Mouse (Mus musculus) spleen, postnatal 4 days (tissue): ENCODE results near the gene Cd72.

Source experiments
- DNase-seq, 2 experiments: peaks; one replicate each; pipeline ENCODE4 v3.0.0; 2022; ENCODE audit warnings: low spot score in 2 of 2

The Cd72 gene

DNA sequence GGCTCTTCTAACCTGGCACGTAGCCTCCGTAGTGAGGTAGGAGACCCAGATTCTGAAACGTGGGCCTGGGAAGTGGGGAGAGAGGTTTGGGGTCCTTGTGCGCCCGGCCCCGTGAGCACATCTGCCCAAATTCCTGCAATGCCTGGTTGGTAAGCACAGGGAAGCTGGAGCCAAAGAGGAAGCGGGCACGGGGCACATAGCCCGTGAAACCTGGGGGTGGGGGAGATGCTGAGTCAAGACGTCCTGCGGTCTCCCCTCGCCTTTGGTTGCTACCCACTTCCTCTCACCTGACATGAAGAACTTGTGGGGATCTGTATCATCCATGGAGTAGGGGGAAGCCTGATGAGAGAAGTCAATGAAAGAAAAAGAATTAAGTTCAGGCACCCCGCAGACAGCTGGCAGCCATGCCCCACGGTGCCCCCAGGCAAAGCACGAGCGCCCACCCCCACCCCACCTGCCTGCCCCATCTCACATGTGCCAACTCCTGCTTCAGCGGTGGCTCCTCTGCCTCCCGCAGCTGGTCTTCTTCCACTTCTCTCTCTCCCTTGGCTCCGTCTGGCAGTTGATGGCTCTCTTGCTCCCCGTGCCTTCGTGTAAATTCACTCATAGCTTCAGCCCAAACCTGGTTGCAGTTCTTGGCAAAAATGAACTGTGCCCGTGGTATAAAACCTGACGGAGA, 26.8 kb downstream of the Cd72 start:
- DNase-seq = peak in 1 of 2 experiments; percentile 56

DNA sequence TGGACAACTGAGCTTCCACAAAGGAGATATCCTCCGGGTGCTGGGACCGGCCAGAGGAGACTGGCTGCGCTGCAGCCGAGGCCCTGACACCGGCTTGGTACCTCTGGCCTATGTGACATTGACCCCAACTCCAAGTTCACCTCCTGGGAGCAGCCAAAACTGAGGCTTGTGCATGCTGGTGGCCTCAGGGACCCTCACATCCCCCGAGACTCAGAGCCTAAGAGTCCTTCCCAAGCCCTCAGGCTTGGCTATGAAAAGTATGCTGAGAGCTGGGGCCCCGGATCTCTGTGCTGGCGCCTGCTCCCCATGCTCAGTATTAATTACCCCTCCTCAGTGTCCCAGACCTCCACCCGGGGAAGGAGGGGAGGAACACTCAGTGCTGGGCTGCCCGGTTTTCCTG, 27.9 kb downstream of the Cd72 start:
- peak in 1 of 2 experiments; percentile 57 for DNase-seq

DNA sequence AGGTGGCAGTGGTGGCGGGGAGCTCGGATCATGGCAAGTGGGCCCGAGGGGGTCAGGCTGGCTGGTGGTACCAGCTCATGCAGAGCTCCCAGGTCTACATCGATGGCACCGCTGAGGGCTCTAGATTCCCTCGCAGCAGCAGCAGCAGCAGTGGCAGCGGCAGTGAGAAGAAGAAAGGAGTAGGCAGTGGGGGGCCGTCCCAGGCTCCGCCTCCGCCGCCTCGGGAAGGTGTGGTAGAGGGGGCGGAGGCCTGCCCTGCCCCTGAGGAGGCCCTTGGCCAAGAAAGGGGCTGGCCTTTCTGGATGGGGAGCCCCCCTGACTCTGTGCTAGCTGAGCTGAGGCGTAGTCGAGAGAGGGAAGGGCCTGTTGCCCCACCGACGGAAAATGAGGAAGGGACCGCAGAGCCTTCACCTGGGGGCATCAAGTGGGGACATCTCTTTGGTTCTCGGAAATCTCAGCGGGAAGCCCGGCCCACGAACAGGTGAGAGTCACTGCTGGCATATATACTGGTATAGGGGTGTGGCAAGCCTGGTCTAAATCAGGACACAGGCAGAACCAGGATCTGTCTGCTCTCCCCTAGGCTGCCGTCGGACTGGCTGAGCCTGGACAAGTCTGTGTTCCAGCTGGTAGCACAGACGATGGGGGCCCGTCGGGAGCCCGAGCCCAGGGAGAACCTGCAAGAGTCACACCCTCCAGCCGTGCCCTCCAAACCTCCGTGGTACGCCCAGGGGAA, 28.6 kb downstream of the Cd72 start:
- no peak for DNase-seq

DNA sequence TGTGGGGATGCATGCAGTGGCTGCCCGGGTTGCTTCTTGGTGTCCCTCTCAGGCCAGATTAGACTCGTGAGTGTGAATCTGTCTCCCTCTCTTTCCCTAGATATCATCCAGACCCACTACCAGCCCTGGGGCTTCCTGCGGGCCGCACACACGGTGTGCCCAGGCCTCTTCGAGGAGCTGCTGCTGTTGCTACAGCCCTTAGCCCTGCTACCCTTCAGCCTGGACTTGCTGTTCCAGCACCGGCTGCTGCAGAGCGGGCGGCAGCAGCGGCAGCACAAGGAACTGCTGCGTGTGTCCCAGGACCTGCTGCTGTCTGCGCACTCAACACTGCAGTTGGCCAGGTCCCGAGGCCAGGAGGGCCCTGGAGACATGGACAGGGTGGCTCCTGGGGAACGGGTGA, 29.2 kb downstream of the Cd72 start:
- no peak for DNase-seq

DNA sequence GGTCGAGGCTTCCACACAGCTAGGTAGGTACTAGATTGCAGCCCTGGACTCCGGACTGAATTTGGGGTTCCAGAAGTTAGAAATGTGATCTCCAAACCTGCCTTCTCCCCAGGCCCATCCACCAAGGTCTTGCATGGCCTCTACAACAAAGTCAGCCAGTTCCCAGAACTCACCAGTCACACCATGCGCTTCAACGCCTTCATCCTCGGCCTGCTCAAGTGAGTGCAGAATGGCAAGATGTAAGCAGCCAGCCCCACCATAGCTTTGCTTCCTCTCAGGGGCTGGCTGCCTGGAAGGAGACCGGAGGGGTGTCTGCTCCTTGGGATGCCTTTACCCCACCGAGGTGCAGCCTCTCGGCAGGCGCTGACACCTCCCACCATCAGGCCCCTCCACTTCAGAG, 30.4 kb downstream of the Cd72 start:
- no peak for DNase-seq

DNA sequence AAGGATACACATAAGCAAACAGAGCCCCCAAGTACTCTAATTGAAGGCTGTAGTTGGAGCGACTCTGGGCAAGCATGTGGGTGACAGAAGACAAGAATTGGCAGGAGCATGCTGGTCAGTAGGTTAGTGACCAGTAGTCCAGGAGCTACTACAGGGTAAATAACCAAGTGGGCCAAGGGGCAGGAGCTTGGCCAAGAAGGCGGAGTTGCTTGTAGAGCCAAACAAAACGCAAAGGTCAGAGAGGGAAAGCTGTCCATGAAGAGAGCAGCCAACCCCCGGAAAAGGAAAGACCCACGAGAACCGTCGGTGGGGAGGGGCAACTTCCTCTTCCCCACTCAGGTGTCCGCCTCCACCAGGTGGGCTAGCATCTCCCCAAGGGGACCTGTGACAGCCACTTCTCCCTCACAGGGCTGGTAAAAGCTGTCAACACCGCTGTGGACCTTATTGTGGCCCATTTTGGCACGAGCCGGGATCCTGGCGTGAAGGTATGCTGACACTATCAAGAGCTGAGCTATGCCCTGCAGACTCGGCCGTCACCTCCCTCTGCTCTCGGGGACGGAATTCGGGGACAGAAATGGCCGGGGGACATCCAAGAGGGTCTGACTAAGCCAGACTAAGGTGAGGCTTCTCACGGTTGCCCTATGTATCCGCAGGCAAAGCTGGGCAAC, 31.0 kb downstream of the Cd72 start:
- no peak for DNase-seq

DNA sequence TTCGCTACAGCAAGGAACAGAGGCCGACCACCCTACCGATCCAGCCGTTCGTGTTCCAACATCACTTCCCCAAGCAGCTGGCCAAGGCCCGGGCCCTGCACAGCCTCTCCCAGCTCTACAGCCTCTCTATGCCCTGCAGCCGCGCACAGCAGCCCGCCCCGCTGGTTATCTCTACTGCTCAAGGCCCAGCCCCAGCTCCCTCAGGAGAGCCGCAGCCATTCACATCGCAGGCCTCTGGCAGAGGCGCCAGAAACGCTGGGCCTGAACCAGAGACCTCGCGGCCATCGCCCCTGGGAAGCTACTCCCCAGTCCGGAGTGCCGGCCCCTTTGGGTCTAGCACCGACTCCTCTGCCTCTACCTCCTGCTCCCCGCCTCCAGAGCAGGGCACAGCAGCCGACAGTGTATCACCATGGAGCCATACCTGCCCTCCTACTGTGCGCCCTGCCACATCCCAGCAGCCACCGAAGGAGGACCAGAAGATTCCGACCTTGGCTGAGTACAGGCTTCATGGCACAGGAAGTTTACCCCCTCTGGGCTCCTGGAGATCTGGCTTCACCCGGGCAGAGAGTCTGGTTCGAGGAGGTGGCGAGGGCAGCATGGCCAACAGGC, 32.7 kb downstream of the Cd72 start:
- no peak for DNase-seq

DNA sequence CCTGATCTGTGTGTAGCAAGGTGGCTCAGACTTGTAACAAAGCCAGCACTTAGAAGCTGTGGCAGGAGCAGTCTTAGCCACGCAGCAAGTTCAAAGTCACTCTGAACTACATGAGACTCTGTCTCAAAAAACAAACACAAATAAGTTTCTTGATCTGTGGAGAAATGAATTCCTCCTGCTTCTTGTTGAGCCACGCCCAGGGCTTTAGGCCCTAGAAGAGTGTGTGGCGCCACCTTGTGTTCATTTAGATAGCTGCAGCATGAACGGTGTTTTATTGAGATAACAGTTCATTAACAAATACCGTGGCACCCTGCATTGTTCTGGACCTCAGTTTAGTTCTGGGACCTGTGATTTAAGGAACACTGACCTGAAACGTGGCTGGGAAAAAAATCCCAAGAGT, 34.1 kb downstream of the Cd72 start:
- DNase-seq = peak; percentile 65 to 83

DNA sequence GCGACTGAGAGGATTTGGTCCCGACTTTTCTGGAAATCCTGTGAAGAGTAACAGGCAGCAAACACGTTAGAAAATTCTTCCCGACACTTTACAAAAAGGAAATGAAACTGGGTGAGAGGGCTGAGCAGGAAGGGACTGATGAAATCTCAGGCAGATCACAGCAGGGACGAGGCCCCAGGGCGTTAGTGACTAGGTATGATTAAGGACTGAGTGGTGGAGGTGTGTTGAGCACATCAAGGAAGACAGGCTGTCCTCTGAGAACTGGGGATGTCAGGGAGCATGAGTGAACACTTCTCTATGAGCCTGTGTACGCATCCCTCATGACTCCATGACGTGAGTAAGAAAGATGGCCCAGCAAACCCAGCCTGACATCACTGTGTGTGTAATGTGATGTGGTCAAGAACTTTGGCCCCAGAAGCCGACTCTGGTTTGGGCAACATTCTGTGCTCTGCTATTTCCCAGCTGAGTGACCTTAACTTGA, 34.6 kb downstream of the Cd72 start:
- DNase-seq = peak in 1 of 2 experiments; percentile 10

DNA sequence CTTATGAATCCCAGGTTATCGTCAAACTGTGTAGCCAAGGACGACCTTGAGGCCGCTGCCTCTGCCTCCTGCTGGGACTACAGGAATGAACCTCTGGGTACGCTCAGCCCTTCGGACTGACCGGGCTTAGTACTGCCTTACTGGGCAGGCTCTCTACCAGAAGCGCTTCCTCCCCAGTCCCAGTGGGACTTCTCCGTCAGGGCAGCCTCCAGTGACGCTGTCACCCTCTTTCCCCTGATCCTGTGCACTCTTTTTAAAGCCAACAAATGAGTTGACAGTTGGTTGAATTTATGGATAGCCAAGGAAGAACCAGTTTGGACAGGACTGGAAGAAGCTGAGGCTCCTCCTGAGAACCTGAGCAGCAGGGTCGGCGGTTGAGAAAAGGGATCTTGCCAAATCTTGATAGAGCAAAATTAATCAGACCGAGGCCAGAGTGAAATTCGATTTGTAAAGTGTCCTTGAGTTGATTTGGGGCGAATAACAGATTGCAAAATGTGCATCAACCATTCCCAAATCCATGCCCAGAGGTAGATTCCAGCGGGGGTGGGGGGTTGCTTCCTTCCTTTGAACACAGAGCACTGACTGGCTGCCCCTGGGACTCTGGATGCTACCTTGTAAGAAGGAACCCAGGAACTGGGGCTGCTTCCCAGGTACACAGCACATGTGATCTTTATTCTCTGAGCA, 35.3 kb downstream of the Cd72 start:
- peak in 1 of 2 experiments; percentile 10 for DNase-seq

DNA sequence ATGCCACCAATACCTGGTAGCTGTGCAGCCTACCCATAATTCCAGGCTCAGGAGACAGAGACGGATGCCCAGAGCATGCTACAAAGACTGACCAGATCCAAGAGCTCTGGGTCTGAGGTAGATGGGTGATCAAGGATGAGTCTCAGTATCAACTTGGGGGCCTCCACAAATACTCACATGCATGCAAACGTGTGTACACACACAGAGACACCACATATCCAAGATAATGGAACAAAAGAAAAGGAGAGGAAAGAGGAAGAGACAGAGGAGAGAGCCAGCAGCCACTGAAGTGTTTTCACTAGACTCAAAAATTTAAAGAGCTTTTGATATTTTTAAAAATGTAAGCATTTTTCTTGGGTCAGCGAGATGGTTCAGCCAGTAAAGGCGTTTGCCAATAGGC, 36.0 kb downstream of the Cd72 start:
- DNase-seq = no peak

DNA sequence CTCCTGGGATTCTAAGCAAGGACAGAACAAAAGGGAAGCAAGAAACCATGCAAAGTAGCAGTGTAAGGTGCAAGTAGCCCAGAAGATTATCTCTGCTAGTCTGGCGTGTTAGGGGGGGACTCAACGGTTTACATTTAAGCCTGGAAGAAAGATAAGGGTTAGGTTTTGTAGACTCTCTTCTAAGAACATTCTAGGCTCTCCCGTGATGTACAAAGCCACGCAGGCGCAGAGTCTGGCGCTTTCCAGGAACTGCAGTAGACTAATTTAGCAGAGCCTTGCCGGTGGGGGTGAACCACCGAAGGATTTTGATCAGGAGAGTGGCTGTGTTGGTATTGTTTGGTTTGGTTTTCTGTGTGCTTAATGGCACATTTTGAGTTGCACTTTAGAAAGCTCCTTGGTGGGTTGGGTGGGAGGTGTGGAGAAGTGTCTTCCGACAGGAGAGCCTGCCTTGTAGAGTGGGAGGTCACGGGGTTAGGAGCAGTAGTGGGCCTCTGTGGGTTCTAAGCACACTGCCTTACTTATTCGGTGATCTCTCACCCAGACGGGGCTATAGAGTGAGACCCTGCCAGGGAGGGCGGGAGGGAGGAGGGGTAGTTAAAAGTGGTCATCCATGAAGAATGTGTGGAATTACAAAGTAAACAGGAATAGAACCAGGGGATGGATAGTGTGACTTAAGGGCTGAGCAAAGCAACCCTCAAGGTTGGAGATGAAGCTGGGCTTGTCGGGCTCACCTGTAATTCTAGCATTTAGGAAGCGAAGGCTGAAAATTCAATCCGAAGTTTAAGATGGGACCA, 37.0 kb downstream of the Cd72 start:
- DNase-seq = no peak

DNA sequence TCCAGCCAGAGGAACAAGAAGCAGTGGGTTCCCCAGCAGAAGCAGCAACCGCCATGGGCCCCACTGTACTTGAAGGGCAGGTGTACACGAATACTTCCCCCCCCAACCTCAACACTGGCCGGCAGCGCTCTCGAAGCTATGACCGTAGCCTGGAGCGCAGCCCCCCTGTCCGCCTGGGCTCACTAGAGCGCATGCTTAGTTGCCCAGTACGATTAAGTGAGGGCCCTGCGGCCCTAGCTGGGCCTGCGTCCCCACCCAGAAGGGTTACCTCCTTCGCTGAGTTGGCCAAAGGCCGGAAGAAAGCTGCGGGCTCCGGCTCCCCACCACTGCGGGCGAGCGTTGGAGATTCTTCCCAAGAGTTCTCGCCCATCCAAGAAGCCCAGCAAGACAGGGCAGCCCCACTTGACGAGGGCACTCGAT, 38.3 kb downstream of the Cd72 start:
- no peak for DNase-seq

DNA sequence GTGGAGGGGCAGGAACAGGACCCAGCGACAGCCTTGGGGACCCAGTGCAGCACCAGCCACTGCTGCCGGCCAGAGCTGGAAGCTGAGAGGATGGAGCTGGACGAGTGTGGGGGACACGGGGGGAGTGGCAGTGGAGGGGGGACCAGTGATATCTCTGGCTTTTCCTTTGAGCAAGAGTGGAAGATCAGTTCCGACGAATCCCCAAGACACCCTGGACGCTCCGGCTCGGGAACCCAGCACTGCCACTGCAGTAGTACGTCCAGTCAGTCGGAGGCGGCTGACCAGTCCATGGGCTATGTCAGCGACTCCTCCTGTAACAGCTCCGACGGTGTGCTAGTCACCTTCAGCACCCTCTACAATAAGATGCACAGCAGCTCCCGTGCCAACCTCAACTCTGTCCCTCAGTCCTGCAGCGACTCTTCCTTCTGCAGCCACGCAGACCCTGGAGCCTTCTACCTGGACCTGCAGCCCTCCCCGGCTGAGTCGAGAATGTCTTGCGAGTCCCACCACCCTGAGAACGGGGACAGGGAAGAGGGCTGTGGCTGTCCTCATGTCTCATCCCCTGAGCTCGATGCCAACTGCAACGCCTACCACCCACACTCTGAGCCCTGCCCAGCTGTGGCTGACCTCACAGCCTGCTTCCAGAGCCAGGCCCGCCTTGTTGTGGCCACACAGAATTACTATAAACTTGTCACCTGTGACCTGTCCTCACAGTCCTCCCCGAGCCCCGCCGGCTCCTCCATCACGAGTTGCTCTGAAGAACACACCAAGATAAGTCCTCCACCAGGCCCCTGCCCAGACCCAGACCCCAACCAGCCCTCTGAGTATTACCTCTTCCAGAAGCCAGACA, 39.0 kb downstream of the Cd72 start:
- DNase-seq = no peak

DNA sequence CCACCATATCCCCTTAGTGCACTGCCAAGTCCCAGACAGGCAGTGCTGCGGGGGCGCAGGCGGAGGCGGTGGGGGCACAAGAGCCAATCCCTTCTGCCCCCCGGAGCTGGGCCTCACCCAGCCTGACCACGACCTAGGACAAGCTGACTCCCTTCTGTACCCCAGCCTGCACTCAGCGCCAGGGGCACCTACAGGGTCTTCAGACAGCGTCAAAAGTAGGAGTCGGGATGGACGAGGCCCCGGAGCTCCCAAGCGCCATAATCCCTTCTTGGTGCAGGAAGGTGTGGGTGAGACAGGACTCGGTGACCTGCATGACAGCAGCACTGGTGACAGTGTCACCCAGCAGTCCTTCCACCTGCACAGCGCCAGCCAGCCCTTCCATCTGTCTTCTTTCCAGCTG, 39.7 kb downstream of the Cd72 start:
- no peak for DNase-seq

DNA sequence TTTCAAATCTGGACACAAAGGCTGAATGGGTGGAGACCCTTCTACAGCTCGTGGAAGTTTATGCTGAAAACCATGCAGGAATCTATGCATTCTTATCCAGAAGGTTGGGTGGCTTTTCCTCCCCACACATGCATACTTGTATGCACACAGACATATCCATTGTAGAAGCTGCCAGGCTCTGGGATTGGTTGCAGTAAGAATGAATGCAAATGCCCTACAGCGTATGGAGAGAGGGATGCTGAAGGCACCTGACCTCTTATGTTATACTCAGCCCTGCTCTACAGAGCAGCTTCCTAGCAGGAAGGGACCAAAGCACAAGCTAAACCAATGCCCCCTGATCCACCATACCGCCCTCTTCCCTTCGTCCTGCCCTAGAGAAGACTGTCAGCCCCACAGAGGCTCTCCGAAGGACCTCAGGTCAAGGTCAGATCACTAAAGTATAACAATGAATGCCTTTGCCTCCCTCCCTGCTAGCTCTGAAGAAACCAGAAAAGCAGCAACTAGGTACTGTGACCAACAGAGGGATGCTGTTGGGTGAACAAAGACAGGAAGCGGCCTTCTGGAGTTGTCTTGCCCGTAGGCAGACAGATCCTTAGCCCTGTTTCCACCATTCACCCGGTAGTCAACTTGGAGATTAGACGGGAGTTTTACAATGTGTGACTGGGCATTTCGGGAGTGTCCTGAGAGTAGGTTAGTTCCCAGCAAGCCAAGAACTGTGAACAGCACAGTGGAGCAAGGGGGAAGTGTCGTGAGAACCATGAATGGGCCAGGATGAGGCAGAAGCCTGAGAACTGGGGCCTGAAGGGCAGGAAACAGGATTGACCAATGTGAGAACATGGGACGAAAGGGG, 47.1 kb downstream of the Cd72 start:
- DNase-seq = no peak

DNA sequence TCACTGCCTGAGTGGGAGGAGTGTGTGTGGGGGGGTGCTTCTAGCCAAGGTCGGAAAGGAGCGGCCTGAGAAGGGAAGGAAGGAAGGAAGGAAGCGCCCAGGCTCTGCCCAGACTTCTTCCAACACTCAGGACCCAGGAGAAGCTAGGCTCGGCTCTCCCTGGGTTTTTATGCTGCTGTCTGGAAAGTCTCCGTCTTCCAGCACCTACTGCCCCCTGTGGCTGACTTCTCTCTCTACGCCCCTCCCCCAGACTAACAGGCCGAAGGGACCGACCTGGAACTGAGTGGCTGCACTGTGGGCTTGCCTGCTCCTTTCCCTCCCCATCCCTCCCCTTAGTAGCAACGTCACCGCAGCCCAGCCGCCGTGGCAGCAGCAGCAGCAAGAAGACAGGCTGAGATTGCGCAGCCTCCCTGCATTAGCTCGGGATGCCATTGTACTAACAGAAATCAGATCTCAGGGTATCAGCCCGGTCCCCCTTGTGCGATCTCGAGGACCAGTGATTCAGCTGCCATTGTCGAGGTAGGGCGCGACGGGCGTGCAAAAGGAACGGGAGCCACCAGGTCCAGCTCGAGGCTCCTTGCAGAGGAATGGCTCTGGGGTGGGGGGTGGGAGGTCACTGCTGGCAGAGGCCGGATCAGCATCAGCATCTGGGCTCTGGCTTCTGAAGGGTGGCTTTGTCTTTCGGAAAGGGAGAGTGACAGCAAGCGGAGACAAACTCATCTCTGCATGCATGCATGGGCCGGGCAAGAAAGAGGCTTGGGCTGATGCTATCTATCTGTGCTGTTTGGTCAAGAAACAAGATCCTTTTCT, 48.1 kb downstream of the Cd72 start:
- DNase-seq = no peak

DNA sequence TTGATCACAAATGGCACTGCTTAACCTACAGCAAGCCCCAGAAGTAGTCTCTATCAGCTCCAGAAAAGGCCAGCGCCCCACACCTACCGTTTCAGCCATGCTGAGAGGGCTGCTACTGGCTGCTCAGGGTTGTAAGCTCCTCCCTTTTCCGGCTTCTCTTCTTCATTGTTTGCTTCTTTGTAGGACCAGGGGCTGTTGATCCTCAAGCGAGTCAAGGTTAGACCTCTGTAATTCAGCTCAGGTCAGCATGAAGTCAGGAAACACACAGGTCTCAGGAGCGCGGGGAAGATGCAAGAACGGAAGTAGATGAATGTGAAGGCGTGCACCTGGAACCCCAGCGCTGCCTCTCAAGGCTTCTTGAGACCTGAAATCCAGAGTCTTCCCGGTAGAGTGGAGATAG, 49.7 kb downstream of the Cd72 start:
- DNase-seq = no peak
